Mouse (Mus musculus): ENCODE measurements around the gene Anxa6. TPM values are rescaled to one million over a fixed set of nuclear protein-coding genes. Genes with fewer than 3 reads are reported as not detected.
A peak's percentile ranks its signal among the peaks of the same experiment; 100 is the strongest.

Gene Anxa6
- polyA plus RNA-seq, 1 experiment, result 47.6 TPM

- TF ChIP-seq CTCF (IDR thresholded peaks at IDR 0.05; ENCODE audit: borderline replicate concordance, extremely low read depth, insufficient read depth, insufficient read length) (no peak), POLR2A (IDR thresholded peaks at IDR 0.05; ENCODE audit: borderline replicate concordance, extremely low read depth, insufficient read depth, insufficient read length, poor library complexity, severe bottlenecking) (no peak)
Observed at GRCm38 (mm10) chr11:54989920-54990319, 43.3 kb downstream of the Anxa6 start.

GRCm38 (mm10) chr11:54988754-54989349, 44.4 kb downstream of the Anxa6 start:
- DNase-seq (ENCODE audit: low read depth), result no peak

More at GRCm38 (mm10) chr11:54989920-54990319, 43.3 kb downstream of the Anxa6 start:
- no peak for DNase-seq (ENCODE audit: low read depth)

GRCm38 (mm10) chr11:54987974-54988373, 45.3 kb downstream of the Anxa6 start:
- no peak for DNase-seq (ENCODE audit: low read depth)
- TF ChIP-seq POLR2A (IDR thresholded peaks at IDR 0.05; ENCODE audit: borderline replicate concordance, extremely low read depth, insufficient read depth, insufficient read length, poor library complexity, severe bottlenecking), result no peak
- TF ChIP-seq CTCF (IDR thresholded peaks at IDR 0.05; ENCODE audit: borderline replicate concordance, extremely low read depth, insufficient read depth, insufficient read length), result peak; percentile 67

More at GRCm38 (mm10) chr11:54988754-54989349, 44.4 kb downstream of the Anxa6 start:
- TF ChIP-seq CTCF (IDR thresholded peaks at IDR 0.05; ENCODE audit: borderline replicate concordance, extremely low read depth, insufficient read depth, insufficient read length) (no peak), POLR2A (IDR thresholded peaks at IDR 0.05; ENCODE audit: borderline replicate concordance, extremely low read depth, insufficient read depth, insufficient read length, poor library complexity, severe bottlenecking) (no peak)

GRCm38 (mm10) chr11:54985086-54985485, 48.2 kb downstream of the Anxa6 start:
- no peak for DNase-seq (ENCODE audit: low read depth)
- TF ChIP-seq POLR2A (IDR thresholded peaks at IDR 0.05; ENCODE audit: borderline replicate concordance, extremely low read depth, insufficient read depth, insufficient read length, poor library complexity, severe bottlenecking) (no peak), CTCF (IDR thresholded peaks at IDR 0.05; ENCODE audit: borderline replicate concordance, extremely low read depth, insufficient read depth, insufficient read length) (no peak)

- TF ChIP-seq POLR2A (IDR thresholded peaks at IDR 0.05; ENCODE audit: borderline replicate concordance, extremely low read depth, insufficient read depth, insufficient read length, poor library complexity, severe bottlenecking) (no peak), CTCF (IDR thresholded peaks at IDR 0.05; ENCODE audit: borderline replicate concordance, extremely low read depth, insufficient read depth, insufficient read length) (no peak)
- no peak for DNase-seq (ENCODE audit: low read depth)
Observed at GRCm38 (mm10) chr11:54984581-54984980, 48.7 kb downstream of the Anxa6 start.

GRCm38 (mm10) chr11:54984085-54984484, 49.2 kb downstream of the Anxa6 start:
- DNase-seq (ENCODE audit: low read depth), result peak; percentile 90
- peak; percentile 66 for TF ChIP-seq CTCF (IDR thresholded peaks at IDR 0.05; ENCODE audit: borderline replicate concordance, extremely low read depth, insufficient read depth, insufficient read length)
- TF ChIP-seq POLR2A (IDR thresholded peaks at IDR 0.05; ENCODE audit: borderline replicate concordance, extremely low read depth, insufficient read depth, insufficient read length, poor library complexity, severe bottlenecking), result no peak

- no peak for DNase-seq (ENCODE audit: low read depth)
- TF ChIP-seq POLR2A (IDR thresholded peaks at IDR 0.05; ENCODE audit: borderline replicate concordance, extremely low read depth, insufficient read depth, insufficient read length, poor library complexity, severe bottlenecking), result no peak
Observed at GRCm38 (mm10) chr11:54982520-54982919, 50.7 kb downstream of the Anxa6 start.

- no peak for DNase-seq (ENCODE audit: low read depth)
Observed at GRCm38 (mm10) chr11:54981630-54982029, 51.6 kb downstream of the Anxa6 start.

GRCm38 (mm10) chr11:54977385-54977937, 55.8 kb downstream of the Anxa6 start:
- TF ChIP-seq POLR2A (IDR thresholded peaks at IDR 0.05; ENCODE audit: borderline replicate concordance, extremely low read depth, insufficient read depth, insufficient read length, poor library complexity, severe bottlenecking), result no peak
- TF ChIP-seq CTCF (IDR thresholded peaks at IDR 0.05; ENCODE audit: borderline replicate concordance, extremely low read depth, insufficient read depth, insufficient read length), result no peak
- no peak for DNase-seq (ENCODE audit: low read depth)

More at GRCm38 (mm10) chr11:54981630-54982029, 51.6 kb downstream of the Anxa6 start:
- TF ChIP-seq POLR2A (IDR thresholded peaks at IDR 0.05; ENCODE audit: borderline replicate concordance, extremely low read depth, insufficient read depth, insufficient read length, poor library complexity, severe bottlenecking), result no peak
- TF ChIP-seq CTCF (IDR thresholded peaks at IDR 0.05; ENCODE audit: borderline replicate concordance, extremely low read depth, insufficient read depth, insufficient read length), result no peak

GRCm38 (mm10) chr11:54976351-54976750, 56.9 kb downstream of the Anxa6 start:
- no peak for DNase-seq (ENCODE audit: low read depth)
- TF ChIP-seq POLR2A (IDR thresholded peaks at IDR 0.05; ENCODE audit: borderline replicate concordance, extremely low read depth, insufficient read depth, insufficient read length, poor library complexity, severe bottlenecking) (no peak), CTCF (IDR thresholded peaks at IDR 0.05; ENCODE audit: borderline replicate concordance, extremely low read depth, insufficient read depth, insufficient read length) (no peak)

GRCm38 (mm10) chr11:54975756-54976155, 57.5 kb downstream of the Anxa6 start:
- DNase-seq (ENCODE audit: low read depth), result no peak
- TF ChIP-seq POLR2A (IDR thresholded peaks at IDR 0.05; ENCODE audit: borderline replicate concordance, extremely low read depth, insufficient read depth, insufficient read length, poor library complexity, severe bottlenecking), result no peak
- TF ChIP-seq CTCF (IDR thresholded peaks at IDR 0.05; ENCODE audit: borderline replicate concordance, extremely low read depth, insufficient read depth, insufficient read length), result no peak

- no peak for TF ChIP-seq CTCF (IDR thresholded peaks at IDR 0.05; ENCODE audit: borderline replicate concordance, extremely low read depth, insufficient read depth, insufficient read length)
- no peak for TF ChIP-seq POLR2A (IDR thresholded peaks at IDR 0.05; ENCODE audit: borderline replicate concordance, extremely low read depth, insufficient read depth, insufficient read length, poor library complexity, severe bottlenecking)
- no peak for DNase-seq (ENCODE audit: low read depth)
Observed at GRCm38 (mm10) chr11:54975340-54975739, 57.9 kb downstream of the Anxa6 start.
